Mouse (Mus musculus) E14TG2a.4 (cell line): ENCODE results near the gene Strbp.

Experiments
- CTCF ChIP-seq: conservative IDR thresholded peaks from 2 replicates; pipeline ENCODE4 v1.5.1; 2014; ENCODE audit warnings: low read length
- NANOG ChIP-seq: IDR thresholded peaks from 2 replicates; pipeline ENCODE4 v1.6.1; 2014; ENCODE audit warnings: borderline replicate concordance, low read length, mixed read lengths
- POU5F1 ChIP-seq: IDR thresholded peaks from 2 replicates; pipeline ENCODE4 v1.6.1; 2014; ENCODE audit warnings: low read length, borderline replicate concordance

- no peak for TF ChIP-seq CTCF
- TF ChIP-seq POU5F1: no peak
- no peak for TF ChIP-seq NANOG
Measured at GRCm38 (mm10) chr2:37703230-37703954, at the start of gene Strbp.
